Mouse (Mus musculus) embryo, embryonic 9.5 days (tissue): Measurements from ENCODE around the gene Camk2n1.
A peak's percentile ranks its signal among the peaks of the same experiment; 100 is the strongest.
"Not testable (repeated sequence)": the region's sequence is repeated elsewhere in the genome, so short reads cannot be mapped to it uniquely, and the experiment has no call there.

Experiments used
- DNase-seq: peaks from one replicate; pipeline ENCODE4 v3.0.0-alpha.2; 2017; ENCODE audit errors: extremely low spot score

Camk2n1 gene

DNA sequence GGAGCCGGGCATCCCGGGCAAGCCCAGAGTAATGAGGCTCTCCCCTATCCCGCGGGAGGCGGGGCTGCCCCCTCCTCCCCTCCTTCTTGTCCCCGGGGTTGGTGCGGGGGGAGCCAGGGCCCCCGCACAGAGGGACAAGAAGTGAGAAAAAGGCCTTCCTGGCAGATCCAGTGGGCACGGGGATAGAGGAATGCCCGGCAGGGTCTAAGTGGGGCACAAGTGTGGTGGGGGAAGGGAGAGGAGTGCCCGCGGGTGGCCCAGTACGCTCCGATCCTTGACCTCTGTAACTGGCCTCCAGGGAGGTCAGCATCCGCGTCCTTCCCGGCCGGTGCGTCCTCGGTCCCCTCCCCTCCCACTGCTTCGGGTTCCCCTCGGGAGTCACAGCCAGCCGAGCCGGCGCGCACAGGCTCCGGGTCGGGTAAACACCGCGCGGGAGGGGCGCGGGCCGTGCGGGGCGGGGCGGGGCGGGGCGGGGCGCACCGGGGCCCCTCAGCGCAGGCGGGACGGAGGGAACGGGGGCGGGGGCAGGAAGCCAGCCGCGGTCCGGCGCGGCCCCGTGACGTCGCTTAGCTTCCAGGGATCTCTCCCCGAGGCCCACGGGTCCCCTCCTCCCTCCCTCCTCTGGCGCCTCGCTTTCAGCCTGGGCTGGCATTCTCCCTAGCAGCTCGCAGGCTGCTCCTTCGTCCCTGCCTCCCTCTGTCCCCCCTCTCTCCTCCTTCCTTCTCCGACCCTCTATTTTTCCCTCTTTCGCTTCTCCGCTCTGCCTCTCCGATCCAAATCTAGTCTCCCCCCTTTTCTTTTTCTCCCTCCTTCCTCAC lies at the start of gene Camk2n1:
Gene Camk2n1, plus strand, starts transcription at position 562 of the 818 bp plus-strand sequence.
- peak; percentile 81 for DNase-seq

DNA sequence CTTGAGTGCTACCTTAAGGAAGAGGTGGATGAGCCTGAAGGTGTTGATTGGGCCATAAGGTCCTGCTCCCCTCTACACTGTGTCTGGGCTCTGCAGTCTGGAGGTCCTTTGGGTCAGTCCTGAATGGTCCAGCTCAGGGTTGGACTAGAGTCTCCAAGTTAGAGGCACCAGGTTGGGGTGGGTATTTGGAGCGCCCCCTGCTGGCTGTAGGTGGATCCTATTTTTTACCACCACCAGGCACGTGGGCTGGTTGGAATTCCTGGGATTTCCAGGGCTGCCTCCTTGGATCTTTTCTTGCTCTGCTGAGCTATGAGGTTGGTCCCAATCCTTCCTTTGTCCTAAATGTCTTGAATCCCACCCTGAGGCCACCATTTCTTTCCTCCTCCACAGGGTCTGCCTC lies 49.3 kb upstream of the Camk2n1 start:
- peak; percentile 29 for DNase-seq

DNA sequence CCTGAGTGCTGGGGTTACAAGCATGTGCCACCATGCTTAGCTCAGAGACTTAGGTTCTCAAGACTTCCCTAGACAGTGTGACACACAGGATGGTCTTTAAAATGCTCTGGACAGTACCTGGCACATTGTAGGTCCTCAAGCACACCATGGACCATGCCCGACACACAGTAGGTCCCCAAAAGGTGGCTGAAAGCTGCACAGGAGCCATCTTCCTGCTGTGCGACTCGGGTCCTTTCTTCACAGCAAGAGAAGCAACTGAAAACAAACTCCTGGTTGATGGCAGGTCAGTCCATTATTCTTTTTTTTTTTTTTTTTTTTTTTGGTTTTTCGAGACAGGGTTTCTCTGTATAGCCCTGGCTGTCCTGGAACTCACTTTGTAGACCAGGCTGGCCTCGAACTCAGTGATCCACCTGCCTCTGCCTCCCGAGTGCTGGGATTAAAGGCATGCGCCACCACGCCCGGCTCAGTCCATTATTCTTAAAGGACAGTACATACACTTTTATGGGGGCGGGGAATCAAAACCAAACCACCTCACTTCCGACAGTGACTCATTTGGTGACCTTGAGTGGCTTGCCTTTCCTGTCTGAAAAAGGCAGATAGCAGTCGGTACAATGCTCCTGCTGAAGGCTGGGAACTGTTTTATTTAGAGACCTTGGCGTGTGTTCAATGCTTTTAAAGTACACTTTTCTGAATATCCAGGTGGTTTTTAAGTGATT lies 46.5 kb upstream of the Camk2n1 start:
- DNase-seq = no peak

DNA sequence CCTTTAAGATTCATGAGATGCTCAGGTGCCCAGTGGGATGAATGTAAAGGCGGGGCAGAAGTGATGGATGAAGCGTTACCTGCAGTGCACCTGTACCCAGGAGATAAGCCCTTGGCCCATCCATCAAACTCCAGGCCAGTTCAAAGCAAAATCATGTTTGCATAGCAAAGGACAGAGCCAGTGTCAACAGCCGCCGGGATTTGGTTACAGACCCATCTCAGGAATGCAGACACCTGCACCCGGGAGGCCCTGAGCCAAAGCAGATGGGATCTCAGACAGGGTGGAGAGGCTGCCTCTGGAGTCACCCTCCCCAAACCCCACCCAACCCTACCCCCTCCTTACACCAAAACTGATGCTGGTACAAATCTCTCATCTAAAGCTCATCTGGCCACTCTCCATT lies 43.1 kb upstream of the Camk2n1 start:
- no peak for DNase-seq

DNA sequence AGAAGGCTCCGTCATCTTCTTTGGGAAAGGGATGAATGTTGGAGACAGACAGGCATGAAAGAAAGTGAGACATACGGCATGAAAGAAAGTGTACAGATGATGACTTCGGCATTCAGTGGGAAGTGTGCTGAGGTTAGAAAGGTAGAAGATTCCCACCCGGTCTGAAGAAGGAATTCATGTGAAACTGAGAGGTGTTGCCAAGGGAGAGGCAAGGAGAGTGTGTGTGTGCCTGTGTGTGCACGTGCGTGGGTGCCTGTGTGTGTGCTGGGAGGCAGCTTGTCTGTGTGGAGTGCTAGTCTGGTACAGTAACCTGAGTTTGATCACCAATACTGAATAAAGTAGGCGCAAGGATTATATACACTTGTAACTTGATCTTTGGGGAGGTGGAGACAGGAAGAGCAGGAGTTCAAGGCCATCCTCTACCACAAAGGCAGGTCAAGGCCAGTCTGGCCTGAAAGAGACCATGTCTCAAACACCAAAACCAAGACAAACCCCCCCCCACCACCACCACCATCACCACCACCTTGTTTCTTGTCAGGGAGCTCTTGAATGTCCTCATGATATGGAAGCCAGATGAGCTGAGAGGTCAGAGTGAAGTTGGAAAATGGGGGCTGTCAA lies 42.5 kb upstream of the Camk2n1 start:
- no peak for DNase-seq

DNA sequence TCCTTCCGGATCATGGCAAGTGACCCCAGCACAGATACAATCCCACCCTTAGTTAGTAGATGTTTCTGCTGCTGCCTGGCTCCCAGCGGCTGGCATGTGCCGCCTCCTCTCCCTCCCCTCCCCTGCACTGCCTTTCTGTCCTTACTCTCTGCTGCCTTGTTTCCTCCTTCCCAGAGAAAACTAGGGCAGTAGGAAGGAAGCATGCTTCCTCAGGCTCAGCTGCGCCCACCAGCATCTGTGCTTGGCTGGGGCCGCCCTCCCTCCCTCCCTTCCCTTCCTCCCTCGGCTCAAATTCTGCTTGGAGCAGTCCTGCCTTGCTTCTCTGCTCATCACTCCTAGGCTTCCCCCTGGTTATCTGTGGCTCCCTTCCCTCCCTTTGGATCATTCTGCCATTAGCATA lies 39.4 kb upstream of the Camk2n1 start:
- no peak for DNase-seq

DNA sequence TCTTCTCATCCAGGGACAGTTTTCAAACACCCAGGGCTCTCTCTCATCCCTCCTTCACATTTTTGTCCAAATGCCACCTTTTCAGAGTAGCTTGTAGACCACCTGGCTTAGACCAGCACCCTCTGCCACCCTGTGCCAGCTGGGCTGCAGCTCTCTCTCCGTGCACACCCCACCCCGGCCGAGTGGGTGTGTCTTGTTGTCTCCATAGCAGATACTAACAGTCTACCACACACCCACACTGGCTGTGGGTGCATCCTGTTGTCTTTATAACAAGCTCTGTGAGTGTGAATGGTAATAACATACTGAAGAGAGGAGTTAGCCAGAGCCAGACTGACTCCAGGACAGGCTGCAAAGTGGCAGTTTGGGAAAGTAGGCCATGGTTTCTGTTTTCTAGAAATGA lies 38.1 kb upstream of the Camk2n1 start:
- DNase-seq = no peak

DNA sequence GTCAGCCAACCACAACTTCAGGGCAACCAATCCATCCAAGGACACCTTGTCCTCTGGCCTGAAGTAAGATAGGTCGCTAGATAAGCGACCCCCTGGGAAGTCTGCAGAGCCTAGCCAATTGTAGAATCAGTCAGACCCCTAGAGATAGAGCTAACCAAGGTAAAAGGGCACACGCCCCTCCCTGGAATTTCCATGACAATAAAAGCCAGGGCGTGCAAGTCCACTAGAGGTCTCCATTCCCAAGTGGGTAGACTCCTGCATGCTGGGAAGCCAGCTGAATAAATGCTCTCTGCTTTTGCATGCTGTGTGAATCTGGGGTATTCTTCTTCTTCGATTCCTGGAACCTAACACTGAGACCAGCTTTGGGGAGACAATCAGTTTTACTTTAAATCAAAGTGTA lies 37.7 kb upstream of the Camk2n1 start:
- no peak for DNase-seq

DNA sequence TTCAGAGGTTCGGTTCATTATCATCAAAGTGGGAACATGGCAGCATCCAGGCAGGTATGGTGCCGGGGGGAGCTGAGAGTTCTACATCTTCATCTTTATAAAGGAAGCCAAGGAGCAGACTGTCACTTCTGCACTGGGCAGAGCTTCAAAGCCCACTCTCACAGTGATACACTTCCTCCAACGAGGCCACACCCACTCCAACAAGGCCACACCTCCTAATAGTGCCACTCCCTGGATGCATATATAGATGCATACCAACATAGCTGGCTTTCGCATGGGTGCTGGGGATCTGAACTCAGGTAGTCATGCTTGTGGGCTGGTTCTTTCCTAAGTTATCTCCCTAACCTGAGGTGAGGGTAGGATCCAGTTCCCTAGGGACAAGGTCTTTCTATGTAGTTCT lies 36.2 kb upstream of the Camk2n1 start:
- DNase-seq = no peak

DNA sequence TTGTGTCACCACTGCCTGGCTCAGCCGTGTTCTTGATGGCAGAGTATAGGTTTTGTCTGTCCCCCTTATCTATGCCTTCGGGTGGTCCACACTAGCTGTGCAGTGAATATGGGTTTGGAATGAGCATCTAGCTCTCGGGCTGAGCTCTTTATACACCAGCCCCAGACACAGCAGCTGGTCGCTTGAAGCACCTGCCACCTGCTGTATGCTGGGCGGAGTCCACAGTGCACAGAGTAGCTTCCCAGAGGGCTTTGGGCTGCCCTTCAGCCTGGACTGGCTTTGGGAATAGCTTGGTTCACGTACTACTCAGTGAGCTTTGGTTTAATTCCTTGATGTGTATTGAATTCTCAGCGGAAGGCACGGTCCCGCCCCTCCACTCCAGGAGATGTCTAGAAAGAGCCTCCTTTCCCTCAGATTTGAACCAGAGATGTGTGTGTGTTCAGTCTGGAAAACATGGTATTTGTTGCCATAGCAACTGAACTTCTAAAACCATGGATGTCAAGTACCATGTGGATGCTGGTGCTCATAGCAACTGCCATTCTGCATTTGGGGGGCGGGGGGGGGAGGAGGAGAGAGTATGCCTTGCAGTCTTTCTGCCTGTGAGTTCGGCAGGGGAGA lies 35.7 kb upstream of the Camk2n1 start:
- DNase-seq = no peak

DNA sequence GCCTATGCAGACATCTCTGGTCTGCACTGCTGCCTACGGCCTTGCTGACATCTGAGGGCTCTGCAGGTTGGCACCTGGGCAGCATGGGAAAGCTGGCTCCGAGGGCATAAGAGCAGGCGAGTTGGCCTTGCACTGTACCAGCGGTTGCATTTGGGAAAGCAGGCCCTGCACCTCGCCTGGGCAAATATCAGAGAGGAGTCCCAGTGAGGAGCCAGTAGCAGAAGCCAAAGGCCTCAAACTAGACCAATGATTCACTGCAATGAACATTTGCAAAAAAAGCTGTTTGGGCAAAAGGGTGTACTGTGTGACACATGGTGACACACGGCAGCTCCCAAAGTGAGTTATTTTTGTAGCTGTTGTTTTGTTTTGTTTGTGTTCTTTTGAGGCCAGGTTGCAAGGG lies 29.1 kb upstream of the Camk2n1 start:
- DNase-seq = no peak

DNA sequence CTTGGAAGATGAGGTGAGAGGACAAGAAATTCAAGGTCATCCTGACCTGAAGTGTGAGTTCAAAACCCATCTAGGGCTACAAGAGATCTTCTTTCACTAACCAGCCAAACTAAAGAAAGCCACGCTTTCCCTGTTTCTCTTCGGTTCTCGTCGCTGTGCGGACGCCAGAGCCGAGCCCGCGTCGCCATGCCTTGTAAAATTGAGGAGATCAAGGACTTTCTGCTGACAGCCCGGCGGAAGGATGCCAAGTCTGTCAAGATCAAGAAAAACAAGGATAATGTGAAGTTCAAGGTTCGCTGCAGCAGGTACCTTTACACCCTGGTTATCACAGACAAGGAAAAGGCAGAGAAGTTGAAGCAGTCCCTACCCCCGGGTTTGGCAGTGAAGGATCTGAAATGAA lies 28.5 kb upstream of the Camk2n1 start:
- not testable (repeated sequence) for DNase-seq

DNA sequence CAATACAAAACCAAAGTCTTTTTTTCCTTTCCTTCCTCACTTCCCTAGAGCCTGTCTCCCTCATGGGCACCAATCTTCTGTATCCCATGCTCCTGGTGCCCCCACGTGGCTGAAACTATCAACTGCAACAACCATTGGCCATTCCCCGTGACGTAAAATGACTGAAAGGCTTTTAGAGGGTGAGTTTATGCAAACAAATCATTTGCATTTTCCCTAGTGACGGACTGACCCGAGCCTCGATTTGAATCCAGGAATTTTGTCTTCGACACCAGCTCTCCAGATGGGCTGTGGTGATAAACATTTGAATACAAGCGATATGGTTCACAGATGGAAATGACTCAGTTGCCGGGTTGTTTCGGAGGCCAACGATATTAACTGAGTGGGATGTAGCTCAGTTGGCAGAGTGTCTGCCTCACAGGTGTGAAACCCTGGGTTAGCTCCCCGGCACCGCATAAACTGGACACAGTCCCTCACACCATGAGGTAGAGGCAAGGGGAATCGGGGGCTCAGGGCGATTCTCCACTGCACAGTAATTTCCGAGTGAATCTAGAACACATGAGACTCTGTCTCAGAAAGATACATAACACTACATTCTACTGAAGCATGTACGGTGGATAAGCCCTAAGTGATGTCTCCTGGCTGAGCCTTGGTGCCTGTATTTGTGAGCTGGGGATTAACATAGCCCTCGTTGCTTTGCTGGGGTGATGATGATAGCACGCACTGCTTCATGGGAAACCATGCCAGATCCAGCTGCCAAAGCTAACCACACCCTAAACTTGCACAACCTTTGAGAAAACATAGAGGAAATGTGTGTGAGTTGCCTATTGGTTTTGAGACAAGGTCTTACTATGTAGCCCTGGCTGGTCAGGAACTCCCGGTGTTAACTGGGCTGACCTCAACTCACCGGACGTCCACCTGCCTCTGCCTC lies 27.1 kb upstream of the Camk2n1 start:
- DNase-seq = peak; percentile 76

DNA sequence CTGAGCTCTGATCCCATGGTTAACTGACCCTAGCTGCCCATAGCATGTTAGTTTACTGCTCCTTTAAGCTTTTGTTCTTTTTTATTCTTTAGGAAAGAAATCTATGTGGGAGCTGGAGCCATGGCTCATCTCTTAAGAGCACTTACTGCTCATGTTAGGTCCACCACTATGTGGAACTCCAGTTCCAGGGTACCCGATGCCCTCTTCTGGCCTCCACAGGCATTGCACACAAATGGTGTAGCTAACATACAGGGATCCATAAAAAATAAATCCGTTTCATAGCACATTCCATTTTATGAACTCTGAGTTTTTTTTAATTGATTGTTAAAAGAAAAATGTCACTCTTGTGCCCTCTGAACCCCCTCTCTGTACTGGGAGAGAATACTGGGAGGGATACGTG lies 24.3 kb upstream of the Camk2n1 start:
- no peak for DNase-seq

DNA sequence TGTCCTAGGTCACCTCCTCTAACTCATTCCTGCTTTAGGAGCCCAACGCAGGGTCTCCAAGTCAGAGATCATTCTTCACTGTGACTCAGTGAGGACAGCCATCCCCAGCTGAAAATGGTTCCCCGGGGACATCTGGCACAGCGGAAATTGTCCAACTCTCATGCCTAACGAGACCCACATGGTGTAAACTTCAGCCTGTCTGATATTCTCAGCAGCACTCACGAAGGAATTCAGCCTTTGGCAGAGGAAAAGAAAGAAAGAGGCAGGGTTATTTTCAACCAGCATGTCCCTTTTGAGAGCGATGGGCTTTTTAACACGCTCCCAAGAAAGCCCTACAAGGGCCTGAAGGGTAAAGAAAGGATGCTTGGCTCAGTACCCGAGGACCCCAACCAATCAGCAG lies 22.8 kb upstream of the Camk2n1 start:
- DNase-seq = no peak

DNA sequence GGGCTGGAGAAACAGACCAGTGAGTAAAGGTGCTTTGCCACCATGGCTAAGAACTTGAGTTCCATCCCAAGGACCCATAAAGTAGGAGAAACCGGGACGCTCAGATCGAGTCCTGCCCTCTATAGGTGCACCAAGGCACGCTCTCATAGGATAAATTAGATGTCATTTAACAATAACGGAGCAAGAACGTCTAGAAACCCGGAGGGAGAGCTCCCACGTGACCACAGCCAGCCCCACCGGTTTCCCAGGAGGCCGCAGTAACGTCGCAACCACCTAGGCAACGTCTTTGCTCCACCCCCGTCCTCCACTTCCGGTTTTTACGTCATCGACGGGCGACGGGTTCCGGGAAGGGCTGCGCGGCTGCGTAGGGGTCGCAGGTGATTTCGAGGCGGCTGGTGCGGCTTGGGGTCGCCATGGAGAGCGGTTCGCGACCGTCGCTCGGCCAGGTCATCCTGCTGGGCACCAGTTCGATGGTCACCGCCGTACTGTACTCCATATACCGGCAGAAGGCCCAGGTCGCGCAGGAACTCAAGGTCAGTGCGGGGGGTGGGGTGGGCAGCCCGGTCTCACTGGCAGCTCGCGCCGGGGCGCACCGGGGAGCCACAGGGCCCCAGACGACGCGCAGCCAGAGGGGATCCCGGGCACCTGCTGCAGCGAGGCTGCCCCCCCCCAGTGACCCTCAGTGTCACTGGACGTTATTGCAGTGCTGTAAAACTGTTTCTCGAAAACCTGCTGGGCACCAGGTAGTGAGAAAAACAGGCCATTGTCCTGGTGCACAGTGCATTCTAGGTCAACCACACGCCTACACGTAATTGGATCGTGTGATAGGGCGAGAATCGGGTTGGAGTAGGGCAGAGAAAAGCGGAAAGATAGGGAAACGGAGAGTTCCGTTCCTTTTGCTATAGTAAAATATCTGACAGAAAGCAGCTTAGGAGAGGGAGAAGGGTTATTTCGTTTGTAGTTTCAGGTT lies 19.5 kb upstream of the Camk2n1 start, which contains the start of gene Mul1:
Gene Mul1, plus strand, starts transcription at position 325 of the 970 bp plus-strand sequence.
- DNase-seq = peak; percentile 98

DNA sequence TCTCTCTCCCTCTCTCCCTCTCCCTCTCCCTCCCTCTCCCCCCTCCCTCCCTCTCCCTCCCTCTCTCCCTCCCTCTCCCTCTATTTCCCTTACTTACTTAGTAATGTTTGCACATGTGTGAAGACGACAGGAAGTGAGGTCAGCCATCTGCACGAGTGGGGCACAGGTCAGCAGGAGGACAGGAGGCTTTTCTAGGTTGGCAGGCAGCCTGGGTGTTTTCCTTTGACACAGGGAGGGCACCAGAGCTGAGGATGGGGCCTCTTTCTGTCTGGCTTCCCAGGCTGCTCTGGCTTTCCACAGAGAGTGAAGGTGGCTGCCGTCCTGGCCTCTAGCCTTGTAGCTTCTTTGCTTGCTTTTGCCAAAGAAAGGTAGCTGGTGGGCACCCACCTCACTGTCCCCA lies 14.1 kb upstream of the Camk2n1 start:
- DNase-seq = no peak

DNA sequence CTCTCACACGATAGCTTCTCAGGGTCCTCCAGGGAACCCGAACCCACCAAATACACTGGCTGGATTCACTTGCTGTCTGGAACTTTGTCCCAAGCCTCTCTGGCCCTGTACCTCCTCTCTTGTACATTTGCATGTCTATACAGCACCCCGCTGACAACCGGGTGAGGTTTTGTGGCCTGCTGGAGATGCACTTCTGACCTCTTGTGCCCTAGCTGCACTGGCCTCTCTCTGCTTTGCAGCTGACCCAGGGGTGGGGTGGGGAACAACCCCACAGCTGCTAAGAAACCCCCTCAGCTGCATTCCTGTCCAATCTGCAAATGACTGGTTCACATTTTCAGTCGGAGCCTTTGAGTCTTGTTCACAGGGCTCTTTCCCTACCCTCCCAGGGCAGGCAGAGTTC lies 9.2 kb upstream of the Camk2n1 start:
- no peak for DNase-seq

DNA sequence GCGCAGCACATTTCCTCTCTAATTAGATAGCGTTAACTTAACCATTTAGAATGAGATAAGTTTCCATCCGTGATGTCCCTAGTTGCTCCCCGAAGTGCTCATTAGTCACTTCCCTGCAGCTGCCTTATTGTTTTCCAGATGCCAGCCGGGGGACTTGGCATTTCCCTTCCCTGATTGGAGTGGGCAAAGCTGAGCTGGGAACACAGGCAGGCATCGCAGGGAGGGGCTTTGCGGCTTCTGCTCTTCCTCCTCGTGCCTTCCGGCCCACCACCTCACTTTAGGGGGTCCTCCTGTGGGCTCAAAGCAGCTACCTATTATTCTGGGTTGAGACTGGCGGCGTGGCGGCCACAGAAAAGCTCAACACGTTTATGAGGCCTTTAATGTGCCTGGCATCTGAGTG lies 7.1 kb upstream of the Camk2n1 start:
- no peak for DNase-seq

DNA sequence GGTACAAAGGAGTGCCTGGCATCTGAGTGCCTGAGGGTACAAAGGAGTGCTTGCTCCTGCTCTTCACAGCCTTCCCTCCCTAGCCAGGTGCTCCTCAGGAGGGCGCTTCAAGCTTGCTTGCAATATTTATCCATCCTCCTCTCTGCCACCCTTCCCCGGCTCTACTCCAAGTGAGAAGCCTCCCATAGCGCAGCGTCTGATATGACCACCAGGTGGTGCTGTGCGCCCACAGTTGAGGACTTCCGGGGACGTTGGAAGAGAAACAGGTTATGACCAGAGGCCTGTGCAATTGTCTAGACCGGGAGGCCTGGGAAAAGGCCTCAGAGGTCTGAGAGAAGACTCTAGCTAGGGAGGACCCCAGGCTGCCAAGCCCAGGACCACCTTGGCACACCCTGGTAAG lies 6.7 kb upstream of the Camk2n1 start:
- peak; percentile 93 for DNase-seq
